Mouse (Mus musculus): ENCODE results near the gene Morn1. TPM values are rescaled to one million over a fixed set of nuclear protein-coding genes. Genes with fewer than 3 reads are reported as not detected.
A peak's percentile ranks its signal among the peaks of the same experiment; 100 is the strongest.

Morn1 gene
- total RNA-seq, 2 experiments from 2014 or later: 1.0 to 2.3 TPM

DNA sequence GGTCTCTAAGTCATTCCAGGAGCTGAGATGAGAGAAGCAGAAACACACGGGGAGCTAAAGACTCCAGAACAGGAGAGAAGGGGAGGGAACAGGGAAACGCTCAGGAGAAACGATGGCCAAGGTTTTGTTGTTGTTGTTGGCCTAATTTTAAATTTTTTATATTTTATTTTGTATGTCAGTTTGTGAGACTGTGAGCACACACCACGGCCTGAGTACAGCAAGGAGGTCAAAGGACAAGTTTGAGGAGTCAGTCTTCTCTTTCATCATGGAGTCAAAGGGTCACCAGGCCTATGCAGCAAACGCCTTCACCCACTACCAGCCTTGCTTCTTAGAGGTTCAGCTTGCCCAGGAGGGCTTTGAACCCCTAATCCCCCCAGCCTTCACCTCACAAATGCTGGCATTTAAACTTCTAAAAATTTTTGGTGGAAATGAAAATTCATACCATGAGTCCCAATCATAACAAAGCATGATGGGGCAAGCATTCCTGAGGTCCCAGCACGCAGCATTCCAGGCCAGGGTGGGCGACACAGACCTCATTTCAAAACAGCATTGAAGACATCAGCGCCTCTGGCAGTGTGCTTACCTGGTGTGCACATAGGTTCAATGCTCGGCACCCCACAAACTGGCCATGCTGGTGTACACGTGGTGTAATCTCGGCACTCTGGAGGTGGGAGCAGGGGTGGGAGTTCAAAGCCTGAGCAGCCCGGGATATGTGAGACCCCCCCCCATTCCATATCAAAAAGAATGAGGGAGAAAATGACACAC, 53.1 kb downstream of the Morn1 start:
- no peak for DNase-seq

- no peak for DNase-seq
Observed at GRCm38 (mm10) chr4:155140150-155140549, 53.8 kb downstream of the Morn1 start.

GRCm38 (mm10) chr4:155140795-155141265, 54.5 kb downstream of the Morn1 start:
- DNase-seq: peak; percentile 85 to 94

DNA sequence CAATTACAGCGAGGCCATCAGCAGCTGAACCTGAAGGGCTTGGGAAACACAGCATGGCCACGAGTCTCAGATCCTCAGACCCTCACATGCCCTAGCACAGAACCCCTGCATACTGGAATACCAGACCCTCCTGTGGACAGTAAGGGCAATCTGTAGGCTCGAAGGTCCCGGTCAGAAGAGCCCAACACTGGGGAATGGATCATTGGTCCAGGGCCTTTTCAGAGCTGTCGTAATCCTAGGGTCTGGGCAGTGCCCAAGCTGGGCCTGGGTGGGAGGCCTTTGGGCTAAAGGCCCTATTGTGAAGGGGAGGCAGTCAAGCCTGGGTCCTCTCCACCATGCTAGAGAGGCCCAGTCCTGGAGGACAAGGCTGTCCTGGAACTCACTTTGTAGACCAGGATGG, 56.5 kb downstream of the Morn1 start:
- DNase-seq: no peak

DNA sequence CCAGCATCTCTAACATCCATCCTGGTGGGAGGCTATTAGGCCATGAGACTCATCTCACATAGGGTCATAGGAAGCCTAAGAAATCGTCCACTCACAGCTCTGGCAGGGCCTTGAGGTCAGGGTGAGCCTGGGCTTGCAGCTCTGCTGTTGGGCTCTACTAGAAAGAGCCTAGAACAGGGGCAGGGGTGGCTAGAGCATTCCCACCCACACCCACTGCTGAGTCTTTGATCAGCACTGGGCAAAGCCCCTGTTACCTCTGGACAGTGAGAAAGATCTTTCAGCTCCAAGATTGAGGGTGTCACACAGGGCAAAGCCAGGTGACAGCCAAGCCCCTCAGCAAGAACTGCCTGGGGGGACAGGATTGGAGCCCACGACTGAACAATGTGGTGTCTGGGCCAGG, 57.0 kb downstream of the Morn1 start:
- peak in 1 of 2 experiments; percentile 44 for DNase-seq

GRCm38 (mm10) chr4:155143871-155144502, 57.6 kb downstream of the Morn1 start:
- DNase-seq: peak; percentile 82 to 90

DNA sequence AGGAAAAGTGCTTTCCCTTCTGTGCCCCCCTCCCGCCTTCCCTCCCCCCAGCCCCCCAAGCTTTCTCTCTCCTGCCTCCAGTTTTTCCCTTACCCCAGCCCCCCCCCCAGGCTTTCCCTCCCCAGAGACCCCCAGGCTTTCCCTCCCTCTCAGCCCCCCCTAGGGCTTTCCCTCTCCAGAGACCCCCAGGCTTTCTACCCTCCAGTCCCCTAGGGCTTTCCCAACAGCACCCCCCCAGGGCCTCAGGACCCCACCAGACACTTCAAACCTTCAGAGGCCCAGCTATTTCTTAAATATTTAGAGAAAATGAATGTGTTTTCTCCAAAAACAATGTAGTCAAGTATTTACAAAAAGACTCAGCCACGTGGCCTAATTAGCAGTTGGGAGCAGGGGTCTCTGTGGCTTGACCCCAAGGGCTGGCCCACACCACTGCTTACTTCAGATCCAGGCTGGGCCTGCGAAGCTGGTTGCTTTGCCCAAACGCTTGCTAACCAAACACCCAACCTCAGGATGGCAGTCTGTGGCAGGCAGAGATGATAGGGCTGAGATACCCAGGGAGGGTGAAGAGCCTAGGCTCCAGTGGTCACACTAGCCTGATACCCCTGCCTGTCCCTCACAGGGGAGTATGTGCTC, 58.3 kb downstream of the Morn1 start:
- DNase-seq: no peak

- DNase-seq: no peak
Observed at GRCm38 (mm10) chr4:155146107-155146823, 59.9 kb downstream of the Morn1 start.

GRCm38 (mm10) chr4:155148453-155148852, 62.1 kb downstream of the Morn1 start:
- DNase-seq: no peak

DNA sequence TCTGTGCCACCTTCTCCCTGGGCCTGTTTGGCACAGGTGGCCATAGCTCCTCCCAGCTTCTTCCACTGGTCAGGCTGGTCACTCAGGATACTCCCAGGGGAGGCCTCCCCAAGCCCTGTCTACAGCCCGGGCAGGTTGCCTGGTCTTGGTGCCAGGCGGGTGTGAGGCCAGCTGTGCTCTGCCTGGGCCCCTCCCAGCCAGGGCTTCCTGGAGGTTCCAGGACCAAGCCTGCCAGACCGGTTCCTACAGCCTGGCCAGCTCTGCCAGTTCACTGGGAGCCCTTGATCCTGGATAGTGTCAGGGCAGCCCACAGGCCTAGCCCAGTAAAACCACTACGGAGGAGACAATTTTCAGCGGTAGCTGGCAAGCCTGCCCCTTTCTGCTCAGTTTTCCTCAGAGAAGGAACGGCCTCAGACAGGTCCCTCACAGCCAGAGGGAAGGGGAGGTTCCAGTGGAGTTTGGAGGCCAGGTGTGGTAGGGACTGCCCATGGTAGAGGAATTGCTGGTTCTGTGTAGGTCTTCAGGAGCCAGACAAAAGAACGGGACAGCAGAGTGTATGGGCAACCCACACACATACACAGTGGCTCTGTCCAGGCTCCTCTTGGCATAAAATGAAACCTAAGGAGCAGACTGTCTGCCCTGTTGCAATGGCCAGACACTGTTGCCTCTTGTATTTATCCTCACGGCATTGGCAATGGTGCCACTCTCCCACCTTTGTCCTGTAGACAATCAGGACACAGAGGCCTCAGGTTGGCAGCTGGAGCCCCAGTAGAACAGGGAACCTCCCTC, 62.7 kb downstream of the Morn1 start:
- DNase-seq: peak; percentile 75 to 86

DNA sequence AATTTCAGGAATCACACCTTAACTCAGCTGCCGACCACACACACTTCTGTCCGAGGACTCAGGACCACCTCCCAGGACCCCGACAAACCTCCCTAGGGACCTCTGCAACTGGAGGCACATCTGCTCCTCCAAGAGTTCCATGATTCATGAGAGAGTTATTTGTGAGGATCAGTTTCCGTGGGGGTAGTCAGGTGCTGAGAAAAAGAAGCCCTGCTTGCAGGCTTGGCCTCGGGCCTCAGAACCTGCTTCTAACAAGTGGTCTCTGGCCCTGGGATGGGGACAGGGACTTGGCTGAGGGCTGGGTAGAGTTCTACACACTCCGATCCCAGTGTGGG, 63.5 kb downstream of the Morn1 start:
- no peak for DNase-seq

DNA sequence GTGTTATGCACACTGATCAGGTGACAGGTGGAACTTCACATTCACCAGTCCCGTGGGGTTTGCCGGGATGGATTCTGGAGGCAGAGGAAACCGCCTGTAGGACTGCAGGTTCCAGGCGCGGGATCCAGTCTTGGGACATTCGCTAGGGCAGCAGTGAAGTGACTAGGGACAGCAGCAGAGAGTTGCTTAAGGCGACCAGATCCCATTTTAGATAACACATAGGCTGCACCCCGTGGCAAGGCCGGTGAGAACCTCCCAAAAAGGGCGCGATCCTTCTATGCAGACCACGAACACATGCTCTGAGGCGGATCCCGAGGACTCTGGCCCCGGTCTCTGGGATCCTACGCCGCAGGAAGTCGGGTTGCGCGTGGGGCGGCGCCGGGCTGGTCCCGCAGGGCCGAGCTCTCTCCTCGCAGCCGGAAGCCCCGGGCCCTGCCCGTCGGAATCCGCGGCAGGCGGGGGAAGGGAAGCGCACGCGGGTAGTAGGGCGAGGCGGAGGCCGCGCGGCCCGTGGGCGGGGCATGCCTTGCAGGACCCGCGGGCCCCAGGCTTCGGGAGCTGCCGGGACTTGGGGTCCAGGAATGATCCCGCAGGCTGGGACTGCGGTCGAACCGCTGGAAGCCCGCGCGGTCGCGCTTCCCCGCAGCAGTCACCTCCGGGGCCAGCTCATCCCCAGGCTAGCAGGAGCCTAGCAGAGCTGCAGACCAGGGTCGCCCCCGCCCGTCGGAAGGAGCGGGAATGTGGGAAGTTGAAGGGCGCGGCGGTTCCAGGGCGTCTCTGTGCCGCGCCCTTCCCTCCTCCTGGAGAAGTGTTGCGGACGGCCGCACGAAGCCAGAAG, 64.1 kb downstream of the Morn1 start:
- DNase-seq: peak; percentile 93 to 97

GRCm38 (mm10) chr4:155151221-155151788, 64.9 kb downstream of the Morn1 start:
- DNase-seq: no peak

DNA sequence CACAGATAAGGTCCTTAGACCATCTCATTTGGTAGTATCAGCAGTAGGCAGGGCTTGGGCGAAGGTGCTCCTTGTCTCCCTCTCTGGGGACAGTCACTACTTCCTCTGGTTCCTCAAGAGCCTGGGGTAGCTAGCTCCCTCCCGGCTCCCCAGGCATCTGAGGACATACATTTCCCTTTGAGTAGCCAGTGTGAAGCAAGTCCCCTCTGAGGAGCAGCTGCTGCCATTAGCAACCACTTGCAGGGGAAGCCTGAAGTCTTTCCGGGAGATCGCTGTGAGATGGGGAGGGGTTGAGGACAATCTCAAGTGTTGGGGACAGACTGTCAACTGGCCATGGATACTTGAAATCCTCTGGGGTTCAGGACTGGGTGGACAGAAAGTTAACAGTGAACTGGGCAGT, 65.5 kb downstream of the Morn1 start:
- DNase-seq: no peak

GRCm38 (mm10) chr4:155152476-155152875, 66.1 kb downstream of the Morn1 start:
- DNase-seq: no peak

- DNase-seq: no peak
Observed at GRCm38 (mm10) chr4:155153389-155154072, 67.2 kb downstream of the Morn1 start.

DNA sequence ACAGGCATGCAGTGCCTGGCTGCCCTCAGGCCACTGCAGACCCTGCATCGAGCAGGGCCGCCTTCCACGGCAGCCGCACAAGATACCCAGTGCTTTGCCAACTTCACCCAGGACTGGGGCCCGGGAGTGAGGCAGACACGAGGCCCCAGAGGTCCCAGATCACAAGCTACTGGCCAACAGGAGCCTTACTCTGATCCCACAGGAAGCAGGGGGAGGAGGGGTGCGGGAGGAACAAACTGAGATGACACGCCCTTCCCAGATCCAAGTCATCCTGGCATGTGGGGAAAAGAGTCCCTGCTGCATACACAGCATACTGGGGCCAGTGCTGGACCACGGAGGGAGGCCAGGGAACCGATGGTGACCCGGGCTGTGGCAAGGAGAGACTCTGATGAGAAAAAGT, 68.6 kb downstream of the Morn1 start:
- peak; percentile 67 to 86 for DNase-seq

DNA sequence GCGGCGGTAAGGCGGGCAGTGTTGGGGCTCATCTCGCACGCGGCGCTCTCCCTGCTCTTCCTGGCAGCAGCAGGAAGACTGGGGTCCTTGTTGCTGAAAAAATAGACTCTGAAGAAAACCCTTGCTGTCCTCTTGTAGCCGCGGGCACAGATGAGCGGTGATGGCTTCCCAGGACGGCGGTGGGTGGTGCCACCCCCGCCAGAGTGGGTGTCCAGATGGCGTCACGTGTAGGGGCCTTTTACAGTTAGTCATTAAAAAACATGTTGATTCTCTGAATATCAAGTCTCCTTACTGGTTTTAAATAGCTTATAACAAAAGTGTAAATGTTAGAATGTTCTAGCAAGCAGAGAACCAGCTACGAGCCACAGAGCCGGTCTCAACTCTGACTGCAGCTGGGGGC, 70.4 kb downstream of the Morn1 start:
- no peak for DNase-seq

GRCm38 (mm10) chr4:155157871-155158542, 71.6 kb downstream of the Morn1 start:
- no peak for DNase-seq
